Comparison of ENCODE assay signal across 8 mouse cellular contexts in genomic region chr2:145934339-145935231, GRCm38 (mm10). TPM values are rescaled to one million over a fixed set of nuclear protein-coding genes. Genes with fewer than 3 reads are reported as not detected.
DNase-seq lines count a peak whose midpoint lies in the region; ATAC-seq and TF ChIP-seq lines count a peak whose summit lies in the region.

TSS of gene Cfap61 (plus strand) at chr2:145934784.
TSS of gene Crnkl1 (minus strand) at chr2:145935014.

- peak within 1 kb of the TSS; percentile 92 for H3K4me2 ChIP-seq in forebrain, embryonic 12.5 days
- H3K4me2 ChIP-seq in heart, postnatal 0 days (ENCODE audit: low read depth, low read length): peak within 1 kb of the TSS; percentile 96
- H3K4me2 ChIP-seq in liver, embryonic 16.5 days (ENCODE audit: low read depth, low read length): peak within 1 kb of the TSS; percentile 60
- peak within 1 kb of the TSS; percentile 93 for H3K4me2 ChIP-seq in neural tube, embryonic 13.5 days

- TF ChIP-seq EP300 in heart, postnatal 0 days (IDR thresholded peaks at IDR 0.05; ENCODE audit: low read depth): no peak

- H3K9me3 ChIP-seq in E14TG2a.4 (ENCODE audit: low read length): no peaks in the 10 kb centered on the region
- H3K9me3 ChIP-seq in forebrain, embryonic 12.5 days: no peaks in the 10 kb centered on the region
- no peaks in the 10 kb centered on the region for H3K9me3 ChIP-seq in heart, postnatal 0 days (replicated peaks; ENCODE audit: control insufficient read depth, low read length)
- H3K9me3 ChIP-seq in liver, embryonic 16.5 days (replicated peaks; ENCODE audit: control insufficient read depth, low read length): no peaks in the 10 kb centered on the region
- H3K9me3 ChIP-seq in neural tube, embryonic 13.5 days: no peaks in the 10 kb centered on the region

- no peak for TF ChIP-seq CTCF in E14TG2a.4 (conservative IDR thresholded peaks at IDR 0.05; ENCODE audit: low read length)
- no peak for TF ChIP-seq CTCF in heart, postnatal 0 days (IDR thresholded peaks at IDR 0.05; ENCODE audit: low read depth)
- TF ChIP-seq CTCF in testis, adult 2 months (IDR thresholded peaks at IDR 0.05; ENCODE audit: control insufficient read depth, insufficient read depth, insufficient replicate concordance, low read depth, low read length): no peak

- 0 out of 2 replicates have a peak within 1 kb of the TSS, but pooled peaks have one; percentile 25 for H3K27ac ChIP-seq in forebrain, embryonic 12.5 days
- no peak within 1 kb of the TSS for H3K27ac ChIP-seq in heart, postnatal 0 days (ENCODE audit: low read depth)
- H3K27ac ChIP-seq in liver, embryonic 16.5 days (ENCODE audit: low read length): peak within 1 kb of the TSS; percentile 72
- H3K27ac ChIP-seq in neural tube, embryonic 13.5 days (replicated peaks): no peak within 1 kb of the TSS
- H3K27ac ChIP-seq in testis, adult 2 months (ENCODE audit: control insufficient read depth, insufficient read depth, low read depth, low read length): peak within 1 kb of the TSS; percentile 71

- WGBS in forebrain, embryonic 12.5 days: under 1% methylated on average over 61 of the region's 61 CpGs
- WGBS in heart, postnatal 0 days: under 1% methylated on average over 61 of the region's 61 CpGs
- under 1% methylated on average over 61 of the region's 61 CpGs for WGBS in liver, embryonic 16.5 days (ENCODE audit: insufficient replicate concordance)
- under 1% methylated on average over 61 of the region's 61 CpGs for WGBS in neural tube, embryonic 13.5 days

- peaks cover 6% of the 10 kb centered on the region for H3K27me3 ChIP-seq in E14TG2a.4 (ENCODE audit: insufficient read depth, low read length)
- H3K27me3 ChIP-seq in forebrain, embryonic 12.5 days: 0 out of 2 replicates have a peak, but pooled peaks cover 5% of the 10 kb centered on the region
- no peaks in the 10 kb centered on the region for H3K27me3 ChIP-seq in heart, postnatal 0 days (ENCODE audit: control insufficient read depth, insufficient read depth, low read length)
- no peaks in the 10 kb centered on the region for H3K27me3 ChIP-seq in liver, embryonic 16.5 days (ENCODE audit: control insufficient read depth, insufficient read depth, low read depth, low read length)
- H3K27me3 ChIP-seq in neural tube, embryonic 13.5 days: no peaks in the 10 kb centered on the region
- no peaks in the 10 kb centered on the region for H3K27me3 ChIP-seq in testis, adult 2 months (ENCODE audit: control insufficient read depth, insufficient read depth, low read length)

- peak; percentile 98 for ATAC-seq in forebrain, embryonic 12.5 days (ENCODE audit: low FRiP score)
- ATAC-seq in heart, postnatal 0 days (ENCODE audit: insufficient read depth, low read depth): peak; percentile 96
- peak; percentile 98 for ATAC-seq in liver, embryonic 16.5 days (ENCODE audit: low read depth)
- ATAC-seq in neural tube, embryonic 13.5 days (ENCODE audit: low read depth): peak; percentile 99

- H3K4me3 ChIP-seq in E14TG2a.4 (replicated peaks; ENCODE audit: low read length): peak within 1 kb of the TSS; percentile 98
- peak within 1 kb of the TSS; percentile 89 for H3K4me3 ChIP-seq in forebrain, embryonic 12.5 days (replicated peaks)
- peak within 1 kb of the TSS; percentile 81 for H3K4me3 ChIP-seq in heart, postnatal 0 days (ENCODE audit: low read depth, low read length)
- H3K4me3 ChIP-seq in liver, embryonic 16.5 days (ENCODE audit: low read depth, low read length): peak within 1 kb of the TSS; percentile 93
- H3K4me3 ChIP-seq in neural tube, embryonic 13.5 days: peak within 1 kb of the TSS; percentile 88
- peak within 1 kb of the TSS; percentile 96 for H3K4me3 ChIP-seq in testis, adult 2 months (ENCODE audit: control insufficient read depth, low read depth, low read length)

- peak; percentile 90 for DNase-seq in c-Kit-positive CD71-positive TER-119-positive erythroid progenitor cells, embryonic 14.5 days (ENCODE audit: low spot score)
- DNase-seq in heart, postnatal 0 days (ENCODE audit: low spot score): peak; percentile 93
- DNase-seq in kidney, postnatal 4 days: peak; percentile 96 to 97

- peak within 1 kb of the TSS; percentile 70 for H3K9ac ChIP-seq in forebrain, embryonic 12.5 days
- H3K9ac ChIP-seq in heart, postnatal 0 days (replicated peaks; ENCODE audit: low read depth, low read length): peak within 1 kb of the TSS; percentile 71
- H3K9ac ChIP-seq in liver, embryonic 16.5 days (ENCODE audit: low read depth, low read length): peak within 1 kb of the TSS; percentile 84
- H3K9ac ChIP-seq in neural tube, embryonic 13.5 days: peak within 1 kb of the TSS; percentile 82

- TF ChIP-seq POLR2A in testis, adult 2 months (IDR thresholded peaks at IDR 0.05; ENCODE audit: control insufficient read depth, low read depth, low read length): peak; percentile 90

- H3K4me1 ChIP-seq in E14TG2a.4 (replicated peaks; ENCODE audit: low read depth, low read length): peaks cover 11% of the 10 kb centered on the region
- H3K4me1 ChIP-seq in forebrain, embryonic 12.5 days: peaks cover 7% of the 10 kb centered on the region
- peaks cover 8% of the 10 kb centered on the region for H3K4me1 ChIP-seq in heart, postnatal 0 days (ENCODE audit: control insufficient read depth, insufficient read depth)
- peaks cover 7% of the 10 kb centered on the region for H3K4me1 ChIP-seq in liver, embryonic 16.5 days (ENCODE audit: control insufficient read depth, low read depth, low read length)
- peaks cover 16% of the 10 kb centered on the region for H3K4me1 ChIP-seq in neural tube, embryonic 13.5 days (replicated peaks)
- H3K4me1 ChIP-seq in testis, adult 2 months (ENCODE audit: control insufficient read depth, insufficient read depth, low read length): peaks cover 9% of the 10 kb centered on the region

- peaks cover 32% of the 10 kb centered on the region for H3K36me3 ChIP-seq in E14TG2a.4 (ENCODE audit: insufficient read depth, low read length)
- H3K36me3 ChIP-seq in forebrain, embryonic 12.5 days (replicated peaks): peaks cover 24% of the 10 kb centered on the region
- H3K36me3 ChIP-seq in heart, postnatal 0 days (replicated peaks; ENCODE audit: control insufficient read depth, insufficient read depth, low read length): peaks cover 30% of the 10 kb centered on the region
- H3K36me3 ChIP-seq in liver, embryonic 16.5 days (ENCODE audit: control insufficient read depth, insufficient read depth): peaks cover 7% of the 10 kb centered on the region
- peaks cover 31% of the 10 kb centered on the region for H3K36me3 ChIP-seq in neural tube, embryonic 13.5 days
- H3K36me3 ChIP-seq in testis, adult 2 months (ENCODE audit: control insufficient read depth, insufficient read depth, low read length): no peaks in the 10 kb centered on the region; the same call in 1 of the 2 replicates

RNA-seq across cellular contexts. Expression of gene Cfap61, which starts in this region (rescaled TPM):
- 1.1 and 1.2 TPM in 2 replicates for polyA plus RNA-seq in forebrain, embryonic 12.5 days (2016; fragmentation: Nextera tagmentation; extraction: Ambion mirVana)
- total RNA-seq in heart, postnatal 0 days (2014; rRNA removed; ENCODE audit: low replicate concordance): 0.46 TPM in 1 of 2 replicates, not detected in the other
- polyA plus RNA-seq in heart, postnatal 0 days (2015; fragmentation: Nextera tagmentation; extraction: Ambion mirVana): 0.37 and 0.68 TPM in 2 replicates
- not detected in 2 replicates for polyA plus RNA-seq in liver, embryonic 16.5 days (2015; fragmentation: Nextera tagmentation; extraction: Ambion mirVana)
- 2.2 and 4.7 TPM in 2 replicates for polyA plus RNA-seq in neural tube, embryonic 13.5 days (2015; fragmentation: Nextera tagmentation; extraction: Ambion mirVana)
- 78.8 and 83.5 TPM in 2 replicates for polyA plus RNA-seq in testis, adult 2 months (2012; rRNA removed)

RNA-seq across cellular contexts. Expression of gene Crnkl1, which starts in this region (rescaled TPM):
- polyA plus RNA-seq in forebrain, embryonic 12.5 days (2016; fragmentation: Nextera tagmentation; extraction: Ambion mirVana): 37.9 and 41.7 TPM in 2 replicates
- total RNA-seq in heart, postnatal 0 days (2014; rRNA removed; ENCODE audit: low replicate concordance): 9.4 and 14.1 TPM in 2 replicates
- 14.0 and 15.5 TPM in 2 replicates for polyA plus RNA-seq in heart, postnatal 0 days (2015; fragmentation: Nextera tagmentation; extraction: Ambion mirVana)
- polyA plus RNA-seq in liver, embryonic 16.5 days (2015; fragmentation: Nextera tagmentation; extraction: Ambion mirVana): 12.6 and 13.9 TPM in 2 replicates
- 26.2 and 27.8 TPM in 2 replicates for polyA plus RNA-seq in neural tube, embryonic 13.5 days (2015; fragmentation: Nextera tagmentation; extraction: Ambion mirVana)
- polyA plus RNA-seq in testis, adult 2 months (2012; rRNA removed): 8.3 and 17.1 TPM in 2 replicates

Comparison
In these comparisons a context has a peak if more than half of its experiments do, and no peak if none do; other contexts are left out.
1. RNA of gene Cfap61 (polyA plus RNA-seq): 78.8 to 83.5 TPM in testis, adult 2 months; 2.2 to 4.7 TPM in neural tube, embryonic 13.5 days, 1.1 to 1.2 TPM in forebrain, embryonic 12.5 days, 0.37 to 0.68 TPM in heart, postnatal 0 days and not detected in liver, embryonic 16.5 days; every median in the first group is over 10 times any median in the second.
2. H3K27ac ChIP-seq: peak in forebrain, embryonic 12.5 days (single experiment), liver, embryonic 16.5 days (single experiment) and testis, adult 2 months (single experiment); none in heart, postnatal 0 days (single experiment) and neural tube, embryonic 13.5 days (single experiment).
3. Peak in every context shown above with its lines, with median percentiles within 50 percentile points of each other: H3K4me3 ChIP-seq, DNase-seq, ATAC-seq, H3K4me2 ChIP-seq and H3K9ac ChIP-seq.